Mouse (Mus musculus): ENCODE measurements at regions not wholly inside any gene's neighbourhood (a gene's known extent, or its start where the extent isn't known, plus 50 kb on each side); places are given as distances from the start of the nearest gene placed in this dataset.
"Not testable (repeated sequence)": the region's sequence is repeated elsewhere in the genome, so short reads cannot be mapped to it uniquely, and the experiment has no call there.

- in situ Hi-C loops (cut with MboI; ENCODE audit: low pct_unique_long_range_greater_than_20kb in 1 of 2, low sequenced_read_pairs in 2 of 2, unreplicated experiment in 1 of 2): not testable (repeated sequence)
These were observed 105.8 kb upstream of the Intu start for GRCm38 (mm10) chr3:40425183-40425844.

DNA sequence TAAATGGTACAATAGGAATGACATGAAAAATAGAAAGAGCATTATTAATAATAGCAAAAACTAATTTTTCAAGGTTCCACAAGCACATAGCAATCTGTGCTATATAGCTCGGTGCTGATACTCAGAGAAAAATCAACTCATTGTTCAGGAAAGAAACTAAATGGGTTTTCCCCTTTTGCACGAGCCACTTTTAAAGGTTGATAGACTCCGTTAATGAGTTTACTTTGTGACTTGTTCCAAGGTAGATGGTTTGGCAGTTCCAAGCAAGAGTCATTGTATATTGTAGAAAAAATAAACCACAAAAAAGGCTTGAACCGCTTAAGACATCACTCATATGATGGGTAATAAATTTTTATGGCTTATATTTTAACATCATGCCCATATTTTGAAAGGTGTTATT, 105.0 kb upstream of the Intu start:
- in situ Hi-C loops (cut with MboI; ENCODE audit: low pct_unique_long_range_greater_than_20kb in 1 of 2, low sequenced_read_pairs in 2 of 2, unreplicated experiment in 1 of 2): no loop called here

- in situ Hi-C loops (cut with MboI; ENCODE audit: low pct_unique_long_range_greater_than_20kb in 1 of 2, low sequenced_read_pairs in 2 of 2, unreplicated experiment in 1 of 2): no loop called here
These were observed 103.1 kb upstream of the Intu start for GRCm38 (mm10) chr3:40428021-40428420.

DNA sequence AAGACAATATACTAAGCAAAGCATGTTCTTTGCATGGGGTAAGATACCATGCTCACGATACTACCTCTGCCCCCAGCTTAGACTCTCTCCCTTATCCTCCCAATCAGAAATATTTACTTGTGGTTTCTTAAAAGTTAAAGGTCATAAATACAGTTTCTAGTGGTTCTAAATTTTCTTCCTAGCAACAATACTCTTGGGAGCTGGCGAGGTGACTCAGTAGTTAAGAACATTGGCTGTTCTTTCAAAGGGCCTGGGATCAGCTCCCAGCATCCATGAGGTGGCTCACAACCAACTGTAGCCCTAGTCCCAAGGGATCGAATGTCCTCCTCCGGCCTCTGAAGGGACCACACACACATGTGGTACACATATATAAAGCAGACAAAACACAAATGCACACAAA, 92.8 kb upstream of the Intu start:
- in situ Hi-C loops (cut with MboI; ENCODE audit: low pct_unique_long_range_greater_than_20kb in 1 of 2, low sequenced_read_pairs in 2 of 2, unreplicated experiment in 1 of 2): no loop called here

DNA sequence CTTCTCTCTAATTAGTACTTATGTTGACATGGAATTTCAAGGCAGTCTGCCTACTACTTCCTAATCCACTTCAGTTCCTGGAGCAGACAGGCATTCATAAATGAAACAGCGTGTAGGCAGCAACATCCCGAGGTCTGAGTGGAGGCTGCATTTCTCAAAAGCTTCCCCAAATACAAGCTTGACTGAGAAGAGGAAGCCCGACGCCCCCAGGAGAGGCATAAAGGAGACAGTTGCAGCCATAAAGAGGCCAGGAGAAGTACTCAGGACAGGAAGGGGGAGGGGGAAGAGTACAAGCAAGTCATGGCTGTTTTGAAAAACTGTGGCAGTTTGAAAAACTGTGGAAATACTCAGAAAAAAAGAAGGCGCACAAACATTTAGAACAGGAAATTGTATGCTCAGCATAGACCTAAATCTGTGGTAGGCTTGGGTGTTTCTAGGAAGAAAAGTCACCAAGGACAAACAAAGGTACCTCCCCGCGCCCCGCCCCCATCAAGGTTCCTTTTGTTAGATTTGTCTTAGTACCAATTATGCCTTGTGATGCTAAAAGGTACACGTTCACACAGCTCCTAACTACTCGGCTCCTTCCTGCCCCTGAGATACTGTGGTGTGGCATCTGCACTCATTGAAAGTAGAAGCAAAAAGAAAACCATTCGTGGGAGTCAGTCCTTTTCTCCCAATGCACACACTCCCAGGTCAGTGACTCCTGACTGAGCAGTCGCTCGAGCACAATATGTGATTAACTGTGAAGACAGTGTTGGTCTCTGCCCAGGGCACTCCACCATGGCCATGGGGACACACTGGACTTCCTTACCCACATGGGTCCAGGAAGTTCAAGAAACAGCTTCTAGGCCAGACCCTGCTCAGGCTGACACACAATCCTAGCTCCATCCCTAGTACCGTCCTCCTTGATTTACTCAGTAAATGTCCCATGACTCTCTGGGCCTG, 89.7 kb upstream of the Intu start:
- in situ Hi-C loops (cut with MboI; ENCODE audit: low pct_unique_long_range_greater_than_20kb in 1 of 2, low sequenced_read_pairs in 2 of 2, unreplicated experiment in 1 of 2): no loop called here

GRCm38 (mm10) chr3:40443788-40444595, 87.1 kb upstream of the Intu start:
- in situ Hi-C loops (cut with MboI; ENCODE audit: low pct_unique_long_range_greater_than_20kb in 1 of 2, low sequenced_read_pairs in 2 of 2, unreplicated experiment in 1 of 2): no loop called here

- in situ Hi-C loops (cut with MboI; ENCODE audit: low pct_unique_long_range_greater_than_20kb in 1 of 2, low sequenced_read_pairs in 2 of 2, unreplicated experiment in 1 of 2): no loop called here
These were observed 78.1 kb upstream of the Intu start for GRCm38 (mm10) chr3:40452958-40453357.

- in situ Hi-C loops (cut with MboI; ENCODE audit: low pct_unique_long_range_greater_than_20kb in 1 of 2, low sequenced_read_pairs in 2 of 2, unreplicated experiment in 1 of 2): no loop called here
These were observed 77.5 kb upstream of the Intu start for GRCm38 (mm10) chr3:40453552-40453951.

DNA sequence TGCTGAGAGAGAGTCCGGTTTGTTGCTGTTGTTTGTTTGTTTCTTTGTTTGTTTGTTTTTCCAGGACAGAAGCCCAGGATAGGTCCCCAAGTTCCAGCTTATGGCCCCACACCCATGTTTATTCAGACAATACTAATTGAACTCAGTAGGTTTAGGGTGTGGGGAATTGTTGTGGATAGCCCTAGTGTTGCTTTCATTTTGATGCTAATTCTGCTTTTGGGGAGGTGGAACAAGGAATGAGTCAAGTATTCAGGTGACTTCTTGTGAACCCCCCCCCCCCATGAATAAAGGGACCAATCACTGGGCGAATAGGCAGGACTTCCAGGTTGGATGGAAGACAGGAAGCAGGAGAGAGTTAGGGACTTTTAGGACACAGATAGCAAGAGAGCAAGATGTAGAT, 75.0 kb upstream of the Intu start:
- in situ Hi-C loops (cut with MboI; ENCODE audit: low pct_unique_long_range_greater_than_20kb in 1 of 2, low sequenced_read_pairs in 2 of 2, unreplicated experiment in 1 of 2): no loop called here

GRCm38 (mm10) chr3:40458490-40458889, 72.6 kb upstream of the Intu start:
- in situ Hi-C loops (cut with MboI; ENCODE audit: low pct_unique_long_range_greater_than_20kb in 1 of 2, low sequenced_read_pairs in 2 of 2, unreplicated experiment in 1 of 2): no loop called here

DNA sequence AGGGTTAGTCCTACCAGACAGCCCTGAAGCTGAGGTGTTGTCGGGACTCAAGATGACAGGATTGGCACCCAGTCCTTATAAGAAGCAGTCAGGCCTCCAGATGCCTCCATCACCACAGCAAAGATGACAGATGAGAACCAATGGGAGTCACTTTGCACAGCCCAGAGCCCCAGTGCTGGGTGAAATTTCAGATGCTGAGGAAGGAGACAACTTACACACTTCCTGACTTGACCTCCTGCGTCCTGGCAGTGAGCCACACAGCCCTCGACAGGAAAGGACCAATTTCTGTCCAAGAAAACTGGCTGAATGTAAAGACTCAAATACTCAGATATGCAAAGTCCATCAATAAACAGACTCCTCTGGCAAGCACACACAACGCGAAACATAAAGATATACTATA, 67.6 kb upstream of the Intu start:
- in situ Hi-C loops (cut with MboI; ENCODE audit: low pct_unique_long_range_greater_than_20kb in 1 of 2, low sequenced_read_pairs in 2 of 2, unreplicated experiment in 1 of 2): no loop called here

DNA sequence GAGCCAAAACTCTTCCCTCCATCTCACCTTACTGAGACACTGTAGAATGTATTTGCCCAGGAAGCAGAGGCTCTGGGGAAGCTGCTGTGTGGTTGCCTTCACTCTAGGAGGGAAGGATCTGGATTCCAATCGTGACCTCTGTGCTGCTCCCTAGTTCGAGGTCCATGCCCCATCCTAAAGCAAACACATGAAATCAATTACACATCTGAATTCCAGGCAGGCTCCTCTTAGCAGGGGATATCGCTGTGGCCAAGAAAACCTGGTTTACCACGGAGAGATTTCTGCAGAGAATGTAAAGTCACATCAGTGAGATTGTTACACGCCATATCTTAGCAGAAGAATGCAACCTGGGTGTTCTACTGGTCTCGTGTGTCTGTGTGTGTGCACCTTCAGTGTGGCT, 61.0 kb upstream of the Intu start:
- in situ Hi-C loops (cut with MboI; ENCODE audit: low pct_unique_long_range_greater_than_20kb in 1 of 2, low sequenced_read_pairs in 2 of 2, unreplicated experiment in 1 of 2): no loop called here

- in situ Hi-C loops (cut with MboI; ENCODE audit: low pct_unique_long_range_greater_than_20kb in 1 of 2, low sequenced_read_pairs in 2 of 2, unreplicated experiment in 1 of 2): no loop called here
These were observed 58.3 kb upstream of the Intu start for GRCm38 (mm10) chr3:40472766-40473165.

GRCm38 (mm10) chr3:40480258-40480951, 50.7 kb upstream of the Intu start:
- in situ Hi-C loops (cut with MboI; ENCODE audit: low pct_unique_long_range_greater_than_20kb in 1 of 2, low sequenced_read_pairs in 2 of 2, unreplicated experiment in 1 of 2): no loop called here
